Mouse (Mus musculus) central nervous system, embryonic 18 days (tissue): ENCODE measurements around the gene Rab8b. TPM values are rescaled to one million over a fixed set of nuclear protein-coding genes. Genes with fewer than 3 reads are reported as not detected.

Experiments
- polyA plus RNA-seq: library from polyadenylated mRNA; depleted of rRNA; stranded (reverse); fragments of >200 nt; gene quantifications from 2 replicates; pipeline ENCODE4 v1.2.3, GENCODE M21; 2012; rRNA removed

Gene Rab8b
- 19.5 and 20.5 TPM in 2 replicates for polyA plus RNA-seq

DNA sequence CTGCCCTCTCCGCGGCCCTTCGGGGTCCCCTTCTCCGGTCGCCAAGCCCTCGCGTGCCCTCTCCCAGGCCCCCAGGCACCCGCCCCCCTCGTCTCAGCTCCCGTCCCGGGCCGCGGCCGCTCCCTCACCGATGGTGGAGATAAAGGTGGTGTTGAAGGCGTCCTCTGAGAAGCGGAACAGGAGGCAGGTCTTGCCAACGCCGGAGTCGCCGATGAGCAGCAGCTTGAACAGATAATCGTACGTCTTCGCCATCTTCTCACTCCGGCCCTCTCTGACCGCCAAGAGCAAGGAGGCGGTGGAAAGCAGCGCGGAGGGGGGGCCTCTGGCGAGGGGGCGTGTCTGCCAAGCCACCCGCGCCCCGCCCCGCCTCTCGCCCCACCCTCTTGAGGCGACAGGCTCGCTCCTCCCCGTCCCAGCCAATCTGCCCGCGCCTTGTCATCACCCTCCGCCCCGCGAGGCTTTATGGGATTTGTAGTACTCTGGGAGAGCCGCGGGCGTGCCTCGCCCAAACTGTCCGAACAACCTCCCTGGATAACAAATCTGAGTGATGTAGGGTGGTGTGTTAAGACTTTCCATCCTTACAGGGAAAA lies at the start of gene Rab8b:
TSS of gene Rab8b (minus strand) at position 306 of the 590 bp plus-strand sequence.

GRCm38 (mm10) chr9:66945647-66946641 lies 26.5 kb upstream of the Rab8b start, which contains the start of gene Rps27l:
Rps27l (plus strand) TSS chr9:66946086.

GRCm38 (mm10) chr9:66834318-66835096 lies 85.0 kb downstream of the Rab8b start, which contains the start of gene Aph1c:
Aph1c (minus strand) TSS chr9:66834726.

DNA sequence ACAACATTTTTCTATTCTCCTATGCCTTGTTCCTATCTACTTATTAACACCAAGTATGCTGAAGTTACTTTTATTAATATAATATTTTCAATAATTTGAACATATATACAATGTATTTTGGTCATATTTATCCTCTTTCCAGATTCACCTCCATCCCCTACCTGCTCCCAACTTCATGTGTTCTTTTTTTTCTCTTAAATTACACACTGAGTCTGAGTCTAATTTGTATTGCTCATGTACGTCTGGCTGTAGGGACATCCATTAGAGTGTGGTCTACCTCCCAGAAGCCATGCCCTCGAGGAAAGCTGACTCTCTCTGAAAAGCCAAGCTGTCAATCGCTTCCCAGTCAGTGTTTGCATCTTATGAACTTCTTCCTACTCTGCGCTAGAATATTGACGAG lies 122.7 kb downstream of the Rab8b start, which contains the start of gene Gm10647:
TSS of gene Gm10647 (plus strand) at position 301 of the 400 bp plus-strand sequence.

GRCm38 (mm10) chr9:66795464-66796324 lies 123.8 kb downstream of the Rab8b start, which contains the start of gene Aph1b:
Aph1b (minus strand) TSS chr9:66795490.

Other genes starting within 250 kb of the Rab8b start
- gene Car12, start 206.0 kb downstream of the Rab8b start, polyA plus RNA-seq: 2.9 and 6.0 TPM in 2 replicates
- gene Aph1b, start 124.2 kb downstream of the Rab8b start, polyA plus RNA-seq: 21.4 and 21.6 TPM in 2 replicates
- gene Gm10647, start 122.6 kb downstream of the Rab8b start, polyA plus RNA-seq: 0.43 TPM in 2 replicates
- 1.9 and 2.5 TPM in 2 replicates for gene Aph1c, start 85.0 kb downstream of the Rab8b start, polyA plus RNA-seq
- gene Rps27l, start 26.4 kb upstream of the Rab8b start, polyA plus RNA-seq: 99.9 and 126 TPM in 2 replicates
- 16.4 and 16.7 TPM in 2 replicates for gene Lactb, start 55.8 kb upstream of the Rab8b start, polyA plus RNA-seq
- gene Tpm1, start 129.7 kb upstream of the Rab8b start, polyA plus RNA-seq: 150 and 233 TPM in 2 replicates